Mouse (Mus musculus) intestine, embryonic 15.5 days (tissue): ENCODE data around the gene Mecom. TPM values are rescaled to one million over a fixed set of nuclear protein-coding genes. Genes with fewer than 3 reads are reported as not detected.
A peak's percentile ranks its signal among the peaks of the same experiment; 100 is the strongest.

Experiments
- ATAC-seq: fragments of 200-750 bp; cut with Nextera tagmentation; 2 replicates; pipeline ENCODE4 v1.8.0; 2017; ENCODE audit warnings: moderate TSS enrichment, moderate library complexity
- H3K27ac ChIP-seq: fragments of 300-500 bp; sonication (generic); 2 replicates; pipeline ENCODE4 v1.5.1; 2015; ENCODE audit warnings: mild to moderate bottlenecking, inconsistent platforms
- H3K27me3 ChIP-seq: fragments of 300-500 bp; sonication (generic); replicated peaks from 2 replicates; pipeline ENCODE4 v1.6.1; 2015; ENCODE audit warnings: inconsistent platforms
- H3K36me3 ChIP-seq: fragments of 300-500 bp; sonication (generic); 2 replicates; pipeline ENCODE4 v1.6.1; 2015; ENCODE audit warnings: inconsistent platforms
- H3K4me1 ChIP-seq: fragments of 300-500 bp; sonication (generic); replicated peaks from 2 replicates; pipeline ENCODE4 v1.6.1; 2015; ENCODE audit warnings: inconsistent platforms
- H3K4me2 ChIP-seq: fragments of 300-500 bp; sonication (generic); replicated peaks from 2 replicates; pipeline ENCODE4 v1.6.1; 2015; ENCODE audit warnings: mild to moderate bottlenecking, inconsistent platforms
- H3K4me3 ChIP-seq: fragments of 300-500 bp; sonication (generic); replicated peaks from 2 replicates; pipeline ENCODE4 v1.5.1; 2015; ENCODE audit warnings: inconsistent platforms
- H3K9ac ChIP-seq: fragments of 300-500 bp; sonication (generic); 2 replicates; pipeline ENCODE4 v1.6.1; 2015; ENCODE audit warnings: inconsistent platforms
- H3K9me3 ChIP-seq: fragments of 300-500 bp; sonication (generic); 2 replicates; pipeline ENCODE4 v1.6.1; 2016; ENCODE audit warnings: inconsistent platforms
- WGBS: fragments of 180-500 bp; shearing (Covaris S2); methylation state at CpG from one replicate; pipeline ENCODE4 v1.1.7; 2015; 5-methylcytosine and 5-hydroxymethylcytosine counted together
- polyA plus RNA-seq: library from polyadenylated mRNA; unstranded; fragments of >200 nt; fragmentation: Nextera tagmentation; extraction: Ambion mirVana; gene quantifications from 2 replicates; pipeline ENCODE4 v1.2.1, GENCODE M21; 2015

Mecom gene
- polyA plus RNA-seq, 1 experiment from 2014 or later, result 11.6 TPM

DNA sequence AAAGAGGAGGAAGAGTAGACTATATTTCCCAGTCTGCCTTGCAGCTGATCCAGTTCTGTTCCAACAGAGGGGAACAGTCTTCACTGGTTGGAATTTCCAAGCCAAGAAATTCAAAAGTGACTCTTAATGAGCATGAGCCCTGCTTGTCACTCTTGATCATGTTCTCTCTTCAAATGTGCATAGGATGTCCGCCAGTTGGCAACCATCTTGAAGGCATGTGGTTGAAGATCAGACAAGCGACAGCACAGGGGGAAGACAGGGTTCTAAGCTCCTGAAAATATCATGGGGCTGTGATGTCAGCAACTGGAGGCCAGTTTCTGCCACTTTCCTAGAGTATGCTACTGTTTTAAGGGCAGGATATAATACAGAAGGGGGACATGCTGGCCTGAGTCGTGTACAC is 414.8 kb downstream of the Mecom start:
- WGBS, result 78% methylated on average over 3 of the region's 3 CpGs
- no peak overlapping the region for H3K27ac ChIP-seq
- H3K4me1 ChIP-seq, result no peaks in the 10 kb centered on the region
- H3K4me3 ChIP-seq, result no peak overlapping the region
- H3K36me3 ChIP-seq, result no peaks in the 10 kb centered on the region
- no peaks in the 10 kb centered on the region for H3K9me3 ChIP-seq
- no peak for ATAC-seq
- no peak overlapping the region for H3K4me2 ChIP-seq
- no peak overlapping the region for H3K9ac ChIP-seq
- H3K27me3 ChIP-seq, result no peaks in the 10 kb centered on the region

- 60% methylated on average over 2 of the region's 2 CpGs for WGBS
- Histone ChIP-seq H3K4me2 (no peak overlapping the region), H3K36me3 (no peaks in the 10 kb centered on the region), H3K9ac (no peak overlapping the region), H3K9me3 (no peaks in the 10 kb centered on the region), H3K4me3 (no peak overlapping the region), H3K4me1 (no peaks in the 10 kb centered on the region), H3K27me3 (no peaks in the 10 kb centered on the region), H3K27ac (no peak overlapping the region)
- ATAC-seq, result peak; percentile 61
These were observed 415.4 kb downstream of the Mecom start for GRCm38 (mm10) chr3:30132370-30132769.

DNA sequence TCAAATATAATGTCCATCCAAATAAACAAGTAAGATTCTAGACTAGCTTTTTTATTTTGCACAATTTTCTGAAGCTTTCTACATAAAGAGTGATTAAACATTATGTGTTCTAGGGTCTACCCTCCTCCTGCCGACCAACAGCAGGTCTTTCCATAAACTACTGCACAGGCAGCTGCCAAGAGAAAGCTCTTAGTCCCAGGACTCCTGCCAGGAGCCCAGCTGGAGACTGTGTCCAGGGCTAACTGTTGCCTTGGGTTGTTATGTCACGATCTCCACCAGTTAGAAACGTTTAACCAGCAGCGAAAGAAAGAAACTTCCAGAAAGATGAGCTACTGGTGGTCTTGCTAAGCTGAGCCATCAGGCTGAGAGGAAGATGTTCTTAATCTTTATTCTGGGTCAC is 417.3 kb downstream of the Mecom start:
- H3K4me3 ChIP-seq, result no peak overlapping the region
- no peak overlapping the region for H3K4me2 ChIP-seq
- no peak overlapping the region for H3K27ac ChIP-seq

GRCm38 (mm10) chr3:30122618-30123017 is 425.2 kb downstream of the Mecom start:
- no peak overlapping the region for H3K4me2 ChIP-seq
- no peaks in the 10 kb centered on the region for H3K36me3 ChIP-seq
- WGBS, result 82% methylated on average over 3 of the region's 3 CpGs
- ATAC-seq, result peak; percentile 53; the same call in 1 of the 2 replicates
- no peaks in the 10 kb centered on the region for H3K9me3 ChIP-seq
- H3K27me3 ChIP-seq, result no peaks in the 10 kb centered on the region
- H3K9ac ChIP-seq, result no peak overlapping the region
- no peak overlapping the region for H3K27ac ChIP-seq
- no peaks in the 10 kb centered on the region for H3K4me1 ChIP-seq
- H3K4me3 ChIP-seq, result no peak overlapping the region

More for the DNA sequence above, 417.3 kb downstream of the Mecom start:
- no peaks in the 10 kb centered on the region for H3K9me3 ChIP-seq
- WGBS, result 55% methylated on average over 4 of the region's 4 CpGs
- no peaks in the 10 kb centered on the region for H3K4me1 ChIP-seq
- H3K9ac ChIP-seq, result no peak overlapping the region
- H3K27me3 ChIP-seq, result no peaks in the 10 kb centered on the region
- H3K36me3 ChIP-seq, result no peaks in the 10 kb centered on the region
- no peak for ATAC-seq

DNA sequence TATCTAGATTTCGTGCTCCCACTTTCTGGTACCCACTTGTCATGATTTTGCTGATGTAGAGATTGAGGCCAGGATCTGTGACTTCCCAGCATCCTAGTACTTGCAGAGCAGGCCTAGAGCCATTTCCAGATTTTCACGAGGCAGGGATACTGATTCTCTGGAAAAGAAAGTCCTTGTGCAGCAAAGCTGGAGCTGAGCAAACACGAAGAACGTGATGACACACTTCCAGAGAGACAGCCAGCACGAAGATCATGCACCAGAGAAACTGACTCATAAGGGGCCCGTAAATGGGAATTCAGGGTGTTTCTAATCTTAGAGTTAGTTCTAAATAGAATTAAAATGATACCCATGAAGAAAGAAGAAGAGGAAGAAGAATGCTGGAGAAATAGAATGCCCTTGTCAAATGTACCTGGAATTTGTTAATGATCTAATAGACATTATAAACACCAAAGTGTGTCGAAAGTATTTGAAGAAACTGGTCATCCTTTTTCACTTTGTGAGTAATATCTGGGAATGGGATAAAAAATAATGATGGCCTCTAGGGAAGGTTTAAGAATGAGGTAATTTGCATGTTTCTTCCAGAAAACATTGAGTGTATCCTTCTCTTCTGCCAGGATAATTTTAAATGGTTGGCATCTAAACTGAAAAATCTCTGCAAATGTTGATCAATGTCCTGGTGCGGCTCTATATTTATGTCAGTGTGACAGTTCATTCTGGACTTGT is 426.9 kb downstream of the Mecom start:
- Histone ChIP-seq H3K9me3 (no peaks in the 10 kb centered on the region), H3K9ac (no peak overlapping the region), H3K27me3 (no peaks in the 10 kb centered on the region), H3K27ac (no peak overlapping the region), H3K4me1 (no peaks in the 10 kb centered on the region), H3K4me2 (no peak overlapping the region), H3K4me3 (no peak overlapping the region), H3K36me3 (no peaks in the 10 kb centered on the region)
- no peak for ATAC-seq
- WGBS, result 75% methylated on average over 8 of the region's 8 CpGs

GRCm38 (mm10) chr3:30118594-30119297 is 429.1 kb downstream of the Mecom start:
- Histone ChIP-seq H3K27ac (no peak overlapping the region), H3K4me3 (no peak overlapping the region), H3K4me2 (no peak overlapping the region), H3K27me3 (no peaks in the 10 kb centered on the region), H3K4me1 (no peaks in the 10 kb centered on the region), H3K9ac (no peak overlapping the region), H3K36me3 (no peaks in the 10 kb centered on the region), H3K9me3 (no peaks in the 10 kb centered on the region)
- ATAC-seq, result no peak
- WGBS, result 79% methylated on average over 7 of the region's 7 CpGs

DNA sequence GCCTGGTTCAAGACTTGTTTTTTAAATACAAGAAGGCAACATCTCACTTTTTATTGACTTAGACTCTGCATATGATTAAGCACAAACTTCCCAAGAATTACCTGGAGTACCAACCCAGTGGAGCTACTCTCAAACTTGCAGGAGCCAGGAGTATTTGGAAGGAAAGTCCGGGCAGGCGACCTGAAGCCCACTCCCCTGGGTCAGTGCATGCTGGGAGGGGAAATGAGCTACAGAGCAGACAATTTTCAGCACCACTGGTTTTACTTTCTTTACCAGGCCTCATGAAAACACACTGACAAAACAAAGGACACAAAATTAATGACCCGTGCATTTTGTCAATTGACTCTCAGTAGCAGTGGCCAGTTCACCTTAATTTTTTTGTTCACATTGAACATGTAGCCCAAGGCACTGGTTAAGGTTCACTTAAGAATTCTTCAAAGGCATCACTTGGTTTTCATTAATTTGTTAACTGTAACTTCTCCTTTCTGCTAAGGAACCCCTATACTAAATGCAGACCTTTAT is 434.5 kb downstream of the Mecom start:
- Histone ChIP-seq H3K27ac (no peak overlapping the region), H3K4me2 (no peak overlapping the region), H3K9me3 (no peaks in the 10 kb centered on the region), H3K4me3 (no peak overlapping the region), H3K4me1 (no peaks in the 10 kb centered on the region), H3K36me3 (no peaks in the 10 kb centered on the region), H3K9ac (no peak overlapping the region), H3K27me3 (no peaks in the 10 kb centered on the region)
- WGBS, result 68% methylated on average over 3 of the region's 3 CpGs
- ATAC-seq, result no peak

GRCm38 (mm10) chr3:30107945-30108670 is 439.7 kb downstream of the Mecom start:
- 85% methylated on average over 9 of the region's 9 CpGs for WGBS
- no peaks in the 10 kb centered on the region for H3K36me3 ChIP-seq
- no peaks in the 10 kb centered on the region for H3K9me3 ChIP-seq
- H3K4me1 ChIP-seq, result 0 out of 2 replicates have a peak, but pooled peaks cover 4% of the 10 kb centered on the region
- H3K27me3 ChIP-seq, result 0 out of 2 replicates have a peak, but pooled peaks cover 2% of the 10 kb centered on the region
- no peak for ATAC-seq
- H3K27ac ChIP-seq, result no peak overlapping the region
- H3K9ac ChIP-seq, result no peak overlapping the region
- no peak overlapping the region for H3K4me2 ChIP-seq
- no peak overlapping the region for H3K4me3 ChIP-seq

DNA sequence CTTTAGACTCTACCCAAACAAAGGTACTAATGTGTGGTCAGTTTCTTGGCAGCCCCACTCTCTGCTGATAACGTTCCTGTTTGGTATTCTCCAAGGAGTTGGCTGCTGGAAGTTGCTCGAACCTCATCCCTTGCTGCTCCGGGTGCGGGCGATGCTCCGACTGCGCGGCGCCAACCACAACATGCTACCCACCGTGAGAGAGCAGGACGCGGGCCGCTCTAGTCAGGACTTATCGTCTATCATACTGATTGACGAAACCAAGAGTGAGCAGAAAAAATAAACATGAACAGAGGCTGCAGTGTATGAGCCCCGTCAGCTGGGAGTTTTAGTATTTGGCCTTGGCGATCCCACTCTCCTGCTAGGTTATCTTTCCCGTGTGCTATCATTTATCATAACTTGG is 441.3 kb downstream of the Mecom start:
- Histone ChIP-seq H3K27ac (no peak overlapping the region), H3K4me2 (no peak overlapping the region), H3K9ac (no peak overlapping the region), H3K27me3 (0 out of 2 replicates have a peak, but pooled peaks cover 2% of the 10 kb centered on the region), H3K9me3 (no peaks in the 10 kb centered on the region), H3K4me3 (no peak overlapping the region), H3K36me3 (no peaks in the 10 kb centered on the region), H3K4me1 (0 out of 2 replicates have a peak, but pooled peaks cover 4% of the 10 kb centered on the region)
- ATAC-seq, result no peak
- WGBS, result 55% methylated on average over 18 of the region's 18 CpGs

DNA sequence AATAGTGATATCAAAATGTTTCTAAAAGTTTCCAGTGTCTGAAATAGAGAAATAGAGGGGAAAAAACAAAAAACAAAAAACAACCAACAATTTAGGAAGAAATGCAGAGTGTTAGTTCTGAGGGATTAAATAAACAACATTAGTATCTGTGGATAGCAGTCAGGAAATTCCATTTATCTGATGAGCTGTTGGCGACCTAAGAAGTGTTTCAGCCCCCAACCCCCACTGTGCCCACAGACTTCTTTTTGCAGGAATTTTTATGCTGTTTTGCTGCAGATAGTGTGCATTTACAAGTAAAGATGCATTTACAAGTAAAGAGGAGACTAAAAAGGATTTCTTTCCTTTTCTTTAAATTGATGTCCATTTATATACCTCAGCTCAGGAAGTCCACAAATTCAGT is 441.9 kb downstream of the Mecom start:
- H3K36me3 ChIP-seq, result no peaks in the 10 kb centered on the region
- 0 out of 2 replicates have a peak, but pooled peaks cover 4% of the 10 kb centered on the region for H3K4me1 ChIP-seq
- no peak overlapping the region for H3K4me3 ChIP-seq
- no peak overlapping the region for H3K27ac ChIP-seq
- no peak overlapping the region for H3K4me2 ChIP-seq
- H3K9ac ChIP-seq, result no peak overlapping the region
- no peak for ATAC-seq
- 25% methylated on average over 1 of the region's 1 CpGs for WGBS
- 0 out of 2 replicates have a peak, but pooled peaks cover 2% of the 10 kb centered on the region for H3K27me3 ChIP-seq
- H3K9me3 ChIP-seq, result no peaks in the 10 kb centered on the region

DNA sequence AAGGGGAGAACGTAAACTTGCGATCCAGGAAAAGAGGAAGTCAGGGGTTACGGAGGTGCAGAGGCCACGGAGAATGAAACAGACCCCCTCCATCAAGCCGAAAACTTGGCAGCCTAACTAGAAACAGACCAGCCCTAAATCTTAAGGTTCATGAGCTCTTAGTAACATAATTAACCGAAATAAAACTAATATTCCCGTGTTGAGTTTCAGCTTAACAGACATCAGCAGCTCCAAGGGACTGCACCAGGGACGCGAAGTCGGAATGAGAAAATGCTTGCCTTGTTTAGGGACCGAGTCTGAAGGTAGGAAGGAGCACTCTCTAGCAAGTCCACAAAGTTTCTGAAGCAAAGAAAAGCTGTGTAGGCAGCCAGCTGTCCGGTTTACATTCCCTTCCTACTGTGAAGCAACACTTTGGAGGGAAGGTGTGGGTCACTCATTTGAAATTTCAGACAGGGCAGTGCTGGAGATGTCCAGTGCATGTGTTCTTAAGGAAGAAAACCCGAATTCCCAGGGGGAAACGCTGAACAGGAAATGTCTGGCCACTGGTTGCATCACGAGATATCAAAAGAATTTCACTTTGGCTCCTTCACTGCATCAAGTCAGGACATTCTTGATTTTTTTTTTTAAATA is 442.5 kb downstream of the Mecom start:
- Histone ChIP-seq H3K4me2 (peak overlapping the region; percentile 41), H3K36me3 (no peaks in the 10 kb centered on the region), H3K27me3 (0 out of 2 replicates have a peak, but pooled peaks cover 2% of the 10 kb centered on the region), H3K4me1 (0 out of 2 replicates have a peak, but pooled peaks cover 4% of the 10 kb centered on the region), H3K9ac (no peak overlapping the region), H3K9me3 (no peaks in the 10 kb centered on the region), H3K4me3 (no peak overlapping the region), H3K27ac (no peak overlapping the region)
- WGBS, result 30% methylated on average over 15 of the region's 15 CpGs
- no peak for ATAC-seq
